Mouse (Mus musculus) liver, postnatal 0 days (tissue): ENCODE measurements around the gene Hist1h4m. TPM values are rescaled to one million over a fixed set of nuclear protein-coding genes. Genes with fewer than 3 reads are reported as not detected.
"Not testable (repeated sequence)": the region's sequence is repeated elsewhere in the genome, so short reads cannot be mapped to it uniquely, and the experiment has no call there.

Source experiments
- ATAC-seq: fragments of 200-750 bp; cut with Nextera tagmentation; 2 replicates; pipeline ENCODE4 v1.8.0; 2017; ENCODE audit warnings: mild to moderate bottlenecking, moderate library complexity
- DNase-seq: peaks from one replicate; pipeline ENCODE4 v3.0.0-alpha.2; 2016
- H3K27ac ChIP-seq: fragments of 300-500 bp; sonication (generic); 2 replicates; pipeline ENCODE4 v1.5.1; 2014; ENCODE audit warnings: antibody characterized with exemption, moderate library complexity, mild to moderate bottlenecking, low read depth
- H3K27me3 ChIP-seq: fragments of 300-500 bp; sonication (generic); 2 replicates; pipeline ENCODE4 v1.6.1; 2014; ENCODE audit warnings: low read length, control low read depth, mixed read lengths; ENCODE audit not compliant: insufficient read depth
- H3K36me3 ChIP-seq: fragments of 300-500 bp; sonication (generic); replicated peaks from 2 replicates; pipeline ENCODE4 v1.6.1; 2014; ENCODE audit warnings: mild to moderate bottlenecking, control low read depth, low read length, moderate library complexity, mixed read lengths; ENCODE audit not compliant: insufficient read depth
- H3K4me1 ChIP-seq: fragments of 300-500 bp; sonication (generic); 2 replicates; pipeline ENCODE4 v1.6.1; 2014; ENCODE audit warnings: antibody characterized with exemption, mild to moderate bottlenecking, control low read depth; ENCODE audit not compliant: insufficient read depth
- H3K4me2 ChIP-seq: fragments of 300-500 bp; sonication (generic); 2 replicates; pipeline ENCODE4 v1.6.1; 2014; ENCODE audit warnings: low read depth, mild to moderate bottlenecking, low read length, moderate library complexity, mixed read lengths
- H3K4me3 ChIP-seq: fragments of 300-500 bp; sonication (generic); 2 replicates; pipeline ENCODE4 v1.5.1; 2014; ENCODE audit warnings: low read depth, low read length
- H3K9ac ChIP-seq: fragments of 300-500 bp; sonication (generic); replicated peaks from 2 replicates; pipeline ENCODE4 v1.6.1; 2014; ENCODE audit warnings: mild to moderate bottlenecking, moderate library complexity
- H3K9me3 ChIP-seq: fragments of 300-500 bp; sonication (generic); 2 replicates; pipeline ENCODE4 v1.6.1; 2016; ENCODE audit warnings: mild to moderate bottlenecking, control low read depth, low read length, mixed read lengths
- CTCF ChIP-seq: sonication (generic); IDR thresholded peaks from 2 replicates; pipeline ENCODE4 v1.5.1; 2016; ENCODE audit warnings: antibody characterized with exemption, low read depth
- EP300 ChIP-seq: IDR thresholded peaks from 2 replicates; pipeline ENCODE4 v1.6.1; 2016; ENCODE audit warnings: antibody characterized with exemption, low read depth, mild to moderate bottlenecking
- whole genome bisulfite sequencing: fragments of 180-500 bp; shearing (Covaris S2); extraction: QIAGEN DNeasy Blood & Tissue Kit; methylation state at CpG from one replicate; pipeline ENCODE4 v1.1.7; 2014; ENCODE audit not compliant: insufficient replicate concordance; 5-methylcytosine and 5-hydroxymethylcytosine counted together
- polyA plus RNA-seq: library from polyadenylated mRNA; unstranded; fragments of >200 nt; fragmentation: Nextera tagmentation; extraction: Ambion mirVana; gene quantifications from 2 replicates; pipeline ENCODE4 v1.2.1, GENCODE M21; 2015

Gene Hist1h4m
- not detected in 2 replicates for polyA plus RNA-seq

DNA sequence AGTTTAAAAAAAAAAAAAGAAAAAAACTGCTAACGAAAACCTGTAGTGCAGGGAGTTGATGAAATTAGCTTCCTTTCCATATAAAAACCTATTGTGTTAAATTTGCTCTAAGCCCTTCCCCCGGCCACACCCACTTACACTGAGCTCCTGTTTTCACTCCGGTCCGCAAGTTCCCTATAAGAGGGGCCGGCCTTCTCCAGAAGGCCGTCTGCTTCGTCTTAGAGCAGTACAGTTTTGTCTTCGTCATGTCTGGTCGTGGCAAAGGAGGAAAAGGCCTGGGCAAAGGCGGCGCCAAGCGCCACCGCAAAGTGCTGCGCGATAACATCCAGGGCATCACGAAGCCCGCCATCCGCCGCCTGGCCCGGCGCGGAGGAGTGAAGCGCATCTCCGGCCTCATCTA lies at the start of gene Hist1h4m:
Gene Hist1h4m, plus strand, starts transcription at position 208 of the 400 bp plus-strand sequence.
- H3K9me3 ChIP-seq, DNase-seq, H3K27me3 ChIP-seq, H3K36me3 ChIP-seq, H3K4me2 ChIP-seq, H3K4me1 ChIP-seq, H3K9ac ChIP-seq: not testable (repeated sequence)
- Histone ChIP-seq H3K4me3 (0 out of 2 replicates have a peak within 1 kb of the TSS, but pooled peaks have one; percentile 8), H3K27ac (peak within 1 kb of the TSS; percentile 78)
- whole genome bisulfite sequencing: no CpG with 5 or more reads among the region's 24 CpGs
- ATAC-seq: peak; percentile 47

DNA sequence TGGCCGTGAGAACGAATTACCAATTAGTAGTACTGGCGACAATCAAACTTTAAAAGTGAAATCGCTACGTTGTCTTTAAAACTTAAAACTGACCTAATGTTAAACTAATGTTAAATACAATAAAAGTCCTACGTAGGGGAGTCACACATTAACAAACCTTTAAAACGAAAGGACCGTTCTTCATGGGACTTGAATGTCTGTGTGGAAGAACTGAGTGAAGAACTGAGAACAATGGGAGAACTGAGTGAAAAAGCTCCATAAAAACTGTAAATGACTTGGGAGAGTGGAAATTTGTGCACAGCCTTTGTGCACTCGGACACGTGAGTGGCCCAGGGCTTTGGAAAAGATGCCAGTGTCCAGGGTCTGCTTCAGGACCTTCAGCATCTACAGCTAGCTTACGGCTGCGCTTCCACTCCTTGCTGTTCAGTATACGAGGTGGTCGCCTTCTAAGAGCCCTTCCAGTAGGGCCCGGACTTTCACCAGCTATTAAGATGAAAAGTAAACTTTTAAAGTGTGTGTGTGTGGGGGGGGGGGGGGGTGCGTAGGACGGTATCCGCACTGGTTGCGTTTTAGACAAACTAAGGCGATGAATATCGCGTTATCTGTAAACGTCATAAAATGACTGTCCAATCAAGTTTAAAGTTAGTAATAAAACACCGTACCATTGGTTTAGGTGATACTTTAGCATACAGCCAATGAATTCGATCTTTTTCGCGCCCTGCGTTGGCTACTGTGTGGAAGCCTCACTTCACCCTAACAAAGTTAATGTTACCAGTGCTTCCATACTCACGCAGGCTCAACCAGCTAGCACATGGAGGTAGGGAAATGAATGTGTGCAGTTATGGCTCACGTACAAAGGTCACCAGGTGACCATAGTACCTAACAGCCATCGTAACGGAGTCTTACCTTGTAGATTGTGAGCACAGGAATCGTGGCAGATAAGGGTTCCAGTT lies 32.5 kb upstream of the Hist1h4m start:
- Histone ChIP-seq H3K27me3 (no peaks in the 10 kb centered on the region), H3K4me1 (peaks cover 13% of the 10 kb centered on the region), H3K9ac (peak overlapping the region; percentile 87), H3K4me3 (peak overlapping the region; percentile 61), H3K27ac (peak overlapping the region; percentile 95), H3K4me2 (peak overlapping the region; percentile 80), H3K36me3 (no peaks in the 10 kb centered on the region), H3K9me3 (no peaks in the 10 kb centered on the region)
- 3% methylated on average over 33 of the region's 33 CpGs for WGBS
- TF ChIP-seq CTCF: no peak
- TF ChIP-seq EP300: no peak; the same call in 1 of the 2 replicates
- ATAC-seq (peak; percentile 72), DNase-seq (peak; percentile 78)

DNA sequence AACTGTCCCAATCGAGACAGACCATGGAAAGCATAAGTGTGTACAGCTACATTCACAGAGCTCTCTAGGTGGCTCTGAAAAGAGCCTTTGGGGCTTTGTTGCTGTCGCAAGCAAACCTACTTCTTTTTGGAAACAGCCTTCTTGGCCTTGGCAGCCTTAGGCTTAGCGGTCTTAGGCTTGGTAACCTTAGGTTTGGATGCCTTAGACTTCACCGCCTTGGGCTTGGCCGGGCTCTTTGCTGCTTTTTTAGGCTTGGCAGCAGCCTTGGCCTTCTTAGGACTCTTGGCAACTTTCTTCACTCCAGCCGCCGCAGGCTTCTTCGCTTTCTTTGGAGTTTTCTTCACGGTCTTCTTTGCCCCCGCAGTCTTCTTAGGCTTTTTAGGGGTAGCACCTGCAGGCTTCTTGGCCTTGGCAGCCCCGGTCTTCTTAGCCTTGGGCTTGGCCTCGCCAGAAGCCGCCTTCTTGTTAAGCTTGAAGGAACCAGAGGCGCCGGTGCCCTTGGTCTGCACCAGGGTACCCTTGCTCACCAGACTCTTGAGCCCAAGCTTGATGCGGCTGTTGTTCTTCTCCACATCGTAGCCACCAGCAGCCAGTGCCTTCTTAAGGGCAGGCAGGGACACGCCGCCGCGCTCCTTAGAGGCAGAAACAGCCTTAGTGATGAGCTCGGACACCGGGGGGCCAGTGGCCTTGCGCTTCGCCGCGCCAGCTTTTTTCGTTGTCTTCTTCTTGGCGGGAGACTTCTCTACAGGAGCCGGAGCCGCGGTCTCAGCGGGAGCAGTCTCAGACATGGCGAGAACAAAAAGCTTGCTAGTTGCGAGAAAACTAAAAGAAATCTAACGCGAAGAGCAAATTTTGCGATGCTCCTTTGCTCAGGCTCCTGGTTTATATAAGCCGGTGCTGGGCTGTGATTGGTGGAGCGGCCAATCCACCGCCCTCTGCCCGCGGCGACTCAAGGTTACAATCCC lies 31.5 kb upstream of the Hist1h4m start, which contains the start of gene Hist1h1b:
Gene Hist1h1b, minus strand, starts transcription at position 859 of the 965 bp plus-strand sequence.
- peak; percentile 49 for ATAC-seq
- Histone ChIP-seq H3K4me3 (peak within 1 kb of the TSS; percentile 61), H3K9me3 (no peaks in the 10 kb centered on the region), H3K4me1 (peaks cover 17% of the 10 kb centered on the region), H3K4me2 (peak within 1 kb of the TSS; percentile 80), H3K27me3 (no peaks in the 10 kb centered on the region), H3K36me3 (no peaks in the 10 kb centered on the region), H3K27ac (peak within 1 kb of the TSS; percentile 95), H3K9ac (peak within 1 kb of the TSS; percentile 87)
- WGBS: under 1% methylated on average over 44 of the region's 44 CpGs
- DNase-seq: peak; percentile 85
- TF ChIP-seq CTCF (peak; percentile 18), EP300 (no peak)

DNA sequence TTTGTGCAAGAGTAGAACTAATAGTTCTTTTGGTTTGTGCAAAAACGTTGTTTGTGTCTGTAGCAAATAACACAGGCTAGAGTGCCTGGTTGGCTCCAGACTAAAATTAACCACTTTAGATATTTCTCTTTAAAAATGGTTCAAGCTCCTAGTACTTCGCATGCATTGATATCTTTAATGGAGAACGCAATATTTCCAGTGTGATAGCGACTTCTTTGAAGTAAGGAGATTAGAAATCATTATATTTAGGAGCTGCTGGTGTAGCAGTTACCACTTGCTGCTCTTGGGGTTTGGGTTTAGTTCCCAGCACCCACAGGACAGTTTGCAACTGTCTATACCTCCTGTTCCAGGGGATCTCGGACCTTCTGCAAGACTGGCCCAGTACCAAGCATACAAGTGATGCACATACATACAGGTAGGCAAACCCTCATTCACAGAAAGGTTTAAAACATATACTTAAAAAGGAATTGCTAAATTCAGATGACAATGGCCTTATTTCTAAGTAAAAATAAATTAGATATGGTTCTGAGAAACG lies 30.5 kb upstream of the Hist1h4m start:
- H3K27me3 ChIP-seq: no peaks in the 10 kb centered on the region
- peak overlapping the region; percentile 95 for H3K27ac ChIP-seq
- no peaks in the 10 kb centered on the region for H3K9me3 ChIP-seq
- no peak for ATAC-seq
- H3K4me1 ChIP-seq: peaks cover 21% of the 10 kb centered on the region
- WGBS: 39% methylated on average over 6 of the region's 6 CpGs
- peak overlapping the region; percentile 61 for H3K4me3 ChIP-seq
- no peaks in the 10 kb centered on the region for H3K36me3 ChIP-seq
- no peak for DNase-seq
- peak overlapping the region; percentile 87 for H3K9ac ChIP-seq
- H3K4me2 ChIP-seq: peak overlapping the region; percentile 80
- TF ChIP-seq CTCF (no peak), EP300 (no peak)

DNA sequence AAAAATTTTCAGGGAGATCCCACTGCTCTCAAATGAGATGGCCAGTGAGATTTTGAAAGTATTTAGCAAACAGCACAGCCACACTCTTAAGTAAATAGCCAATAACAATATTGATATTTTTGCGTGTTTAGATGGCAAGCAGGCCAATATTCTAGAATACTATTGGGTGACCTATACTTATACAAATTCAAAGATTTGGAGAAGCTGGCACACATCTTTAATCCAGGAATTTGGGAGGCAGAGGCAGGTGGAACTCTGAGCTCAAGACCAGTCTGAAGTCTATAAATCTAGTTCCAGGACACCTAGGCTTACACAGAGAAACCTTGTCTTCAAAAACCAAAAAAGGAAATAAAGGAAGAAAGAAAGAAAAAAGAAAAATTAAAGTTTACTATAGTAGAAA lies 29.9 kb upstream of the Hist1h4m start:
- no peaks in the 10 kb centered on the region for H3K9me3 ChIP-seq
- H3K4me3 ChIP-seq: peak overlapping the region; percentile 13; the same call in 1 of the 2 replicates
- H3K9ac ChIP-seq: no peak overlapping the region
- H3K36me3 ChIP-seq: no peaks in the 10 kb centered on the region
- peak overlapping the region; percentile 80; the same call in 1 of the 2 replicates for H3K4me2 ChIP-seq
- DNase-seq (no peak), ATAC-seq (no peak)
- 76% methylated on average over 1 of the region's 1 CpGs for WGBS
- peak overlapping the region; percentile 95 for H3K27ac ChIP-seq
- H3K27me3 ChIP-seq: no peaks in the 10 kb centered on the region
- H3K4me1 ChIP-seq: peaks cover 22% of the 10 kb centered on the region
- TF ChIP-seq CTCF (no peak), EP300 (no peak)
